In the genomic region with DNA sequence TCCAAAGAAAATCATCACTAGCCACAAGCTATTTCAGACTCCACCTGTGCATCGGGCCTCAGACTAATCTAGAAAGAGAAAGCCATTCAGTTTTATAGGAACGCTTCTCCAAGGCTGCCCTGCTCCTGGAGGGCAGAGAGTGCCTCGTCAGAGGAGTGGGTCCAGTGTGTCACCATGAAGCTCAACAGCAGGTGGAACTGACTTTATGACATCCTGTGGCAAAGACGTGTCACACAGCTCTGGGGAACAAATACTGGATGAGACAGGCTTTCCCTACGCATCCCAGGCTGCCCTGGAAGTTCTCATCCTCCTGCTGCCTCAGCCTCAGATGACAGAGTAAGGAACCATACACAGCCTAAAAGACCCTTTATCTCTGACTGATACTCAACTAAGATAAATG, we compare ENCODE assay signal across 25 mouse cellular contexts.
"Had no signal": no experiment of that assay in that cellular context is flagged by ENCODE, and none has a peak within 500 bp of the region (broad histone marks: within the 10 kb centered on the region; RNA-seq: fewer than 3 reads in every experiment).

No protein-coding gene starts in this region.

- H3K9me3 ChIP-seq: heart, embryonic 13.5 days; heart, embryonic 15.5 days; hindbrain, embryonic 13.5 days; hindbrain, embryonic 15.5 days; intestine, embryonic 15.5 days; limb, embryonic 10.5 days; limb, embryonic 12.5 days; liver, embryonic 13.5 days had no signal

- H3K27ac ChIP-seq: heart, adult 2 months; heart, embryonic 13.5 days; heart, embryonic 15.5 days; hindbrain, embryonic 13.5 days; hindbrain, embryonic 15.5 days; hindbrain, postnatal 0 days; intestine, embryonic 15.5 days; left cerebral cortex, adult 2 months; limb, embryonic 10.5 days; limb, embryonic 12.5 days; liver, embryonic 13.5 days had no signal

- DNase-seq: gastrocnemius, postnatal 14 days; gastrocnemius, postnatal 36 days; heart, adult 11 months; heart, adult 2 months; heart, postnatal 14 days; heart, postnatal 36 days; kidney, adult 18-20 months; kidney, adult 8-10 months; kidney, postnatal 10 days; kidney, postnatal 25 days; kidney, postnatal 4 days; layer of hippocampus, adult 9-11 months; liver; liver, embryonic 13.5 days had no signal

- ATAC-seq: hindbrain, postnatal 0 days; inflammation-experienced regulatory T-cells, adult 6 months; intestine, embryonic 15.5 days; intestine, postnatal 0 days had no signal

- H3K4me3 ChIP-seq: heart, adult 2 months; heart, embryonic 13.5 days; heart, embryonic 15.5 days; hindbrain, embryonic 13.5 days; hindbrain, embryonic 15.5 days; intestine, embryonic 15.5 days; left cerebral cortex, adult 2 months; limb, embryonic 10.5 days; limb, embryonic 12.5 days; liver, embryonic 13.5 days had no signal

- H3K27me3 ChIP-seq: heart, embryonic 13.5 days; heart, embryonic 15.5 days; hindbrain, embryonic 13.5 days; hindbrain, embryonic 15.5 days; intestine, embryonic 15.5 days; limb, embryonic 12.5 days; liver, embryonic 13.5 days had no signal

- H3K36me3 ChIP-seq: hindbrain, embryonic 15.5 days; intestine, embryonic 15.5 days; limb, embryonic 12.5 days had no signal
